Mouse (Mus musculus): Measurements from ENCODE around the gene Atp2b2. TPM values are rescaled to one million over a fixed set of nuclear protein-coding genes. Genes with fewer than 3 reads are reported as not detected.
A peak's percentile ranks its signal among the peaks of the same experiment; 100 is the strongest.

Atp2b2 gene
- total RNA-seq, 2 experiments from 2014 or later, result 3.9 to 5.8 TPM

DNA sequence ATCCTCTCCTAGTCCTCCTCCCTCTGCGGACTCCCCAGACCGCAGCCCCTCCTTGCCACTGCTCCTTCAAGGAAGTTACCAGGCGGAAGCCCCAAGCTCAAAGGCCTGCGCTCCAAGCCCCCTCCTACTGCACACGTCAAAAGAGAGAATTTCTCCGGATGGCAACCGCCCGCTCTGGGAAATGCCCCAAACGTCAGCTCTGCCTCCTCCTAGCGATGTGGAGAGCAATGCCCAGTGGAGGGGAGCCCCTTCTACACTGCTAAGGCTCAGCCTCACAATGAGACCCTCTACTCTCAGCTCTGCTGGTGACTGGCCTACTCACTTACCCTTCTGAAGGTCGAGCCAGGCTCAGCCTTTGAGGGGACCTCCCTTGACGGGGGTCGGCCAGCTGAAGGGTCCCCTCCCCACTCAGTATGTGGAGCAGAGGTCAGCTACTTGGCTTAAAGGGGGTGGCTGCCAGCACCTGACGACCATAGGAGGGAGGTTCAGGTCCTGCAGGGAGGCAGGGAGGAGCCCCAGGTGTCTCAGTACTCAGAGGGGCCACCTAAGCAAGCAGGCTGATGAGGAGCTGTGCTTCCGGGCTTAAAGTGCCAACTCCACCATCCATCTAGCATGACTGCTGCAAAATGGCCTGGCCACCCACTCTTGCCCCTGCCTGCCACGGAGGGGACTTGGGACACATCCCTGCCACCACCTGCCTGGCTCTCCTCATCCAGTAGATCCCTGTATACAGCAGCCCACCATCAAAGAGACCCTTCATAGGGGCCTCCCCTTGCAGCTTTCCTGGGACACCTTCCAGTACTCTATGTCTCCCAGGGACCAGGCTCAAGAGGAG is 152.2 kb downstream of the Atp2b2 start:
- DNase-seq, result no peak

DNA sequence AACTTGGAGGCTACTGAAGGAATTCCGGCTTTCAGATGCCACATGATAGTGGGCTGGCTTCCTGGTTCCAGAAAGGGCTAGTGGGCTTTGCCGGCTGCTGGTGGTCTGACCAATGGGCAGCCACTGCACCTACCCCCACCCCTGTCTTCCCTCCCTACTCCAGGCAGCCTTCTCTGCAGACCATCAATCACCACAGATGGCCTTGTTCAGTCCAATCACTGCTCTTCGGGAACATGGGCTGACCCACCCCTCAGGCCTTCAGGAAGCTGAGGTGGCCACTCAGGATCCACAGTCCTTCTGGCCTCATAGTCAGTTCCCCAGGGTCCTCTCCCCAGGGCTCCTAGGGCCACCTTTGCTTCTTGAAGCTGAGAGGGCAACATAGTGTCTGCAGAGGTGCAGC is 153.2 kb downstream of the Atp2b2 start:
- no peak for DNase-seq

DNA sequence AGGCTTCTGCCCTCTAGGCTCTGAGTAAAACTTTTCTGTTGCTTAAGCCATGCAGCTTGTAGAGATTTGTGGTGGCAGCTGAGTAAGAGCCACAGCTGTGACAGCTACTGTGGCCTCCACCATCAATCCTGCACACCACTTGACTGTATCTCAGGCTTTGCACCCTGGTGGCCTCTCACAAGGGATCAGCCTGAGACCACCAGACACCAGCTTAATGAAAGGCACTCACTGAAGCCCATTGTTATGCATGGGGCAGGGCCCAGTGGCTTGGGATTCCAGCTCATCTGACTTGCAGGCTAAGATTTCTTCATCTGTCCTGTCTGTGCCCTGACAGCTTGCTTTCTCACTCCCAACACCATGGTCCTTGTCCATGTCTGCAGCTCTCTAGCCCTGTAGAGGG is 155.5 kb downstream of the Atp2b2 start:
- no peak for DNase-seq

DNA sequence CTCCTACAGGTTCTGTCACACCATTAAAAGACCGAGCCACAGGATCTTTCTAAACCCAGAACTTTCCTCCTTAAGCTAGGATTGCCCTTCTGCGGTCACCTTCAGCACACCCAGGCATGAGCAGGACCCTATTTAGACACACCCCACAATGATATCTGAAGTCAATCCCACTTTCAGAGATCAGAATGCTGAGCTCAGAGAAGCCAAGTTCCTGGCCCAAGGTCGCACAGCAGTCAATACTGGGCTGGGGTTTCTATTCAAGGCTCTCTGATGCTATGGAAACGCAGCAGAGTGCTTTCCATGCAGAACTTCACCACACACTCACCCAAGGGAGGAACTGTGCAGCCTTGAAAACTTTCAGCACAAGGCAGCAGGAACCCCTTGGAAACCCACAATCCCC is 157.6 kb downstream of the Atp2b2 start:
- no peak for DNase-seq

DNA sequence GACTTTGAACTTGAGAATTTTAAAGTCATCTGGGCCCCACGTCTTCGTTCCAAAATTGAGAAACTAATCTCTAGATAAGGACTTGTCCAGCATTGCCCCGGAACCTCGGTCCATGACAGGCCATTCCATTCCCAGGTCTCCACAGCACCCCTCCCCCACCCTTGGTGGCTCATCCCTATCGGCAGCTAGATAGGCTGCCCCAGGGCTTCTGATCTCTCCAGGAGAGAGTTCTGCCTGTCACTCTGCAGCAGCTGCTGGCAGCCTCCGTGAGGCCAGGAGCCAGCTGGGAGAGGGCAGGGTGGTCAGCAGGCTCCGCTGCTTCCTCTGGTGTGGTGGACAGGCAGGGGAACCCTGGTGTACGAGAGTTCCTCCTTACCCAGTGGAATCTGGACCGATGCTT is 159.2 kb downstream of the Atp2b2 start:
- no peak for DNase-seq

DNA sequence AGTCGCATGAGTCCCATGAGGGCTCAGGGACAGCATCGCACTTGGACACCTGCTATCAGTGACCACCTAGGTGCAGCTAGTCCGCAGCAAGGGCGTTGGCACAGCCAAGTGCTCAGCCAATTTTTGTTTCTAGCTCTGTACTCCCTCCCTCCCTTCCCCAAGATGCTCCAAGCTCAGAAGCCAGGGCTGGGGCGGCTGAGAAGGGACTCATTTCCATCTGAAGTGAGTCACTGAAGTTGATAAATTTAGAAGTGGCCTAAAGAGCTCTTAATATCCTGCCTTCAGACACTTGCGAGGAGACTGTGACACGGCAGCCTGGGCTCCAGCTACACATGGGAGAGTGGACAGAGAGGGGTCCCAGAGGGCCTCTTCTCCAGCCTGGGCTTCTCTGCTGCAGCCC is 160.0 kb downstream of the Atp2b2 start:
- no peak for DNase-seq

DNA sequence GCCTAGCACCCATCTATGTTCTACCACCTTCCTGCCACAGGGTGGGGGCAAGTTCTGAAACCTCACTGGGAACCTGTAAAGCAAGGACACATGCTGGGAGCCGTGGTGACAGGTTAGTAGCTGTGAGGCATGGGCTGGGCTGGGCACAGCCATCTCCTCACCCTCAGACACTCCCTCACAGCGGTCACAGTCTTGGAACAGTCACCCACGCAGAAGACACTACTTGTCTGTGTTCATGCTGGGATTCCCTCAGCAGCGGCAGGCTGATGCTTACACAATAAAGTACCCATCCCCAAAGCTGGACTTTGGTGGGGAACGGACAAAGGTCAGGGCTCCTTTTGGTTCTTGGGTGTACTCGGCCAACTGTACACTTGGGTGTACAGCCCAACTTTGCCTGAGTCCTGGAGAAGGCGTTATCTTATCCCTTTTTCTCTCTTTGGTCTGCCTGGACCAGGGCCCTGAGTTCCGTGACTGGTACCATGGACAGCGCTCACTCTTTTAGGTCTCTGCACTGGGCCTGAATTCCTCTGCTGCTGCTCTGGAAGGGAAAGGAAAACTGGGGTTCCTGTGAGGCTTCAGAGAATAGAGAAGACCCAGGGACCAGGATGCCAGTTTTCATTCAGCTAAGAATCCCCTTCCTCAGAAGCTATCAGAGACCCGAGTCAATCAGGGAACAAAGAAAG is 160.7 kb downstream of the Atp2b2 start:
- DNase-seq, result peak; percentile 62

DNA sequence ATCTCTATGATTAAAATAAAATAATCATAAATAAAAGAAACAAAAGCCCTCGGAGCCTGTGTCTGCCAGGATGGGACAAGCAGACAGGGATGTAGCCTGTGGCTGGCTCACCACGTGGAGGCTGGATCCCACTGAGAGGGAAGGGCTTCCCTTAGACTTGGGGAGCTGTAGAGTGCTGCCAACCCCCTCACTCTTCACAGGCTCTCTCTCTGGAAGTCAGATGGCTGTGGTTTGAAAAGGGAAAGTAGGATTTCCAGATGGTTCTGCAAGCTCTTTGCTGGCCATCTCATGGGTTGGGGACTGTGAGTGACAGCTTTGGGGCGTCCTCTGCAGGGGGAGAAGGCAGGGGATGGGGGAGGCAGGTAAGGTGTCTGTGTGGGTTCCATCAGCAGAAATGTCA is 163.0 kb downstream of the Atp2b2 start:
- no peak for DNase-seq

DNA sequence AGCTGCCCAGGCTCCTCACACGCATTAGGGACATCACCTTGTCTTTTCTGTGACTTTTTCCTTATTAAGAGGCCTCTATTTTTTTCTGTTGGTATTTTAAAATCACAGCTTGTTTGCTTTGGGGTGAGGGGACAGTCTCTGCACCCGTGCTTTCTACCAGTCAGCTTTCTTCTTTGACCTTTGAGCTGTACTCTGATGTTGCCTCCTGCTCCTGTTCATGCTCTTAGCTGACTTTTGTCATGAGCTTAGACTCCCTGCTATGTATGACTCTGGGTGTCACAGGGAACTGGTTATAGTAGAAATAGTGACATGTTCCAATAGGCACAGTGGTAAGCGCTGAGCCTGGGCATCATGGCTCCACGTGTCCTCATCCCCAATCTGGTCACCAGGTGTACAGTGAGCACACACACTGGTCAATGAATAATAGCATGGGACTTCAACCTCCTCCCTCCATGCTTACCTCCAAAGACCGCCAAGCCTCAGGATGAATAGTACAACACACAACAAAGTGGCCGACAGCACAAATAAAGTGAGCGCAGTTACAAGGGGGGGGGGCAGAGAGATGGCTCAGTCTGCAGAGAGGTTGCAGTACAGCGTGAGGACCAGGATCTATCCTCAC is 163.8 kb downstream of the Atp2b2 start:
- no peak for DNase-seq

DNA sequence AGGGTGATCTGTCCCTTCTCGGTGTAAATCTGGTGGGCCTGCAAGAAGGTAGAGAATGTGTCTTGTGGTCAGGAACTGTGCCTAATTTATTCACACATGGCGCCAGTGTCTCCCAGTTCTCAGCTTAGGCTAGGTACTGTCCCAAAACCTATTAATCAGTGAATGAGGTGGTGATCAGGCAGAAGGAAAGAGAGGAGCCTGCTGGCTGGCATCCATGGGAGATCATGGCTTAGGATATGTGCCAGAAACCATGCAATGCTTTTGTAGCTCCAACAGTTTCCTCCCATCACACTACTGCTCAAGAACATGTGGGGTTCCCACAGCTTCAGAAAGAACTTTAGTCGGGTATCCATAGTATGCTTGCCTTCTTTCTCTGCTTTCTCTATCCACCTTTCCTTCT is 165.8 kb downstream of the Atp2b2 start:
- DNase-seq, result no peak

DNA sequence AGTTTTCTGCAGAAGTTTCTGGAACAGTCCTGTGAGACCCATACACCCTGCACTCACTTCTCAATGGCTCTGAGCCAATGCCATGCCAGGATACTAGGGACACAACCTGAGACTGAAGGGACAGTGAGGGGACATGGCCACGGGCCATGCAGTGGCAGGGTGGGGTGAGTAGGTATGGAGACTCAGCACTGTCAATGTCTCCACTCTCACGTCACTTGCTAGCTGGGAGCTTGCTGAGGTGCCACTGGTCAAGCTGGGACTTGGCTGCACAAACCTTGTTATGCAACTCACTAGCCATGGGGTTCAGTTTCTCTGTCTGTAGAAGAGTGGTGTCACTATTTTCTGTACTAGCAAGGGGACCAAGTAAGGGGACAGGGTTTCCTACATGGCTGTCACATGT is 167.2 kb downstream of the Atp2b2 start:
- DNase-seq, result no peak

DNA sequence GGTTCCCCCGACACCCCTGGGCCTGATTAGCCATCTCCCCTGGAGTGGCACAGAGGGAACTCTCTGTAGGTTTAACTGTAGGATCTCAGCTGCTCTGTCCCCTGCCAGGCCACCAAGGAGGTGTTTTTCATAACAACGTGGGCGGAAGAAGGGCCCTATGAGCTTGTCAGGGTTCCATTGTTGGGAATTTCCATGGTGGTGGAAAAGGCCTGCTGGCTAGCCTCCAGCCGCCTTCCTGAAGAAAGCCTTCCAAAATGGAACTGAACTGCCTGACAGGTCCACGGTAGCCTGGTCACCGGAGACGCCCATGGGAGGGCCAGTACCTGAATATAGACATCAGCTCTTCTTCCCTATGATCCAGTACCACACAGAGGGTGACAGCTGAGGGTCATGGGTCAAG is 169.8 kb downstream of the Atp2b2 start:
- no peak for DNase-seq

DNA sequence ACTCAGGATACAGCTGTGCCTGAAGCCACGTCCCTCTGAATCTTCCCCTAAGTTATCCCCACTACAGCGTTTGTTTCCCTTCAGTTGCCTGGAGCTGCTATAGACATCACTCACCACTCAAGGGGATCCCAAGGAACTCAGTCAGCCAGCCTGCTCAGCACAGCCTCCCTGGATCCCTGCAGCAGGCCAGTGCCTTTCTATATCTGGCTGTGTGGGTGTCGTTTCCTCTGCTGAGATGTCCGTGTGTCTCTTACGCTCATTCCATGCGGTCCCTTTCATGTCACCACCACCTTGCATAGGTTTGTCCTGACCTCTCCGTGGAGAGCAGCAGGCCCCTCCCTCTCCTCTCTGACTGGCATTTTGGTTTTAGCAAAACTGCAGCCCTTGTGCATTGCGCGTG is 171.6 kb downstream of the Atp2b2 start:
- no peak for DNase-seq

DNA sequence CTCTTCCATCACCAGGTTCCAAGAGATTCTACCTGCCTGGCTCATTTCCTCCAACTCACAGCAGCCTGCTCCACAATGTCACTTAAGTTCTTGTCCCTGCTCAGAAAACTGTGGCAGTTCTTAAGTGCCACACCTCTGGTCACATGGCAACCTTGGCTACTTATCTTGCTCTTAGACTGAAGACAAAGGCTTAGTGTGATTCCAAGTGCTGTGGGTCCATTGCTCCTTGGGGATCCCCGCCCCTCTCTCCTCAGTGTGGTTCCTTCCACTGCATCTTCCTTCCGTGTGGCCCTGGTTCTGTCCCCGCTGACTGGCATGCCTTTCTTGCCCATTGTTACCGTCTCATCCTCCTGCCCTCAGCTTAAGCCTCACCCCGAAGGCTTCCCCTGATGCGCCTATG is 173.9 kb downstream of the Atp2b2 start:
- no peak for DNase-seq

DNA sequence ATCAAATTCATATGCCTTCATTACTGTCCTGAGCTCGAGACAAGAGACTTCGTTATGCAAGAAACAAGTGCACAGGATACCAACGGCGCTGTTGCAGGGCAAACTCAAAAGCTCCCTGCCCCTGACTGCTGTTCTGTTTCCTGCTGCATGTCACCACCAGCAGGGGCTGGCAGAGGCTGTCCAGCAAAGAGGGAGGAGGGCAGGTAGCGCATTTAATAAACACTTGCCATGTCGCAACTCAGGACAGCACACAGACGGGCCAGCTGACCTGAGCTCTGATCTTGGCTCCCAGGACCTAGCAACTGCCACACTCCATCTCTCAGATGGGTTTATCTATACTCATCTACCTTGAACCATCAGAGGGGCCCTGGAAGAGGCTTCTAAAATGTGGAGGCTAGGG is 176.7 kb downstream of the Atp2b2 start:
- DNase-seq, result no peak

DNA sequence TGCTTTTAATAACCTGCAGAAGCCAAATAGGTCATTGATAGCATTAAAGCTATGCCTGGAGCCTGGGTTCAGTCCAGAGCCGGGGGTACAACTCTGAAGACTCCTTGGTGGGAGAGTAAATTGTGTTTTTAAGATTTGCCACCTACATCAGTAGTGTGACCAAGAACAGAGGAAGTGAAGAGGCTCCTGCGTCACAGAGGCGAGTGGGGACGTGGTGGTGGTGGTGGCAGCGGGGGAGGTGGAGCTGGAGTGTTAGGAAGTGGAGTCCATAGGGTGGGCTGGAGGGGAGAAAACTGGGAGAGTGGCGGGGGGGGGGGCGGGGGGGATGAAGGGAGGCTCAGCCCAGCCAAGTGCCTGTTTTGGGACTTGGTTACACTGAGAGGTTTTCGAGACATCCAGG is 177.6 kb downstream of the Atp2b2 start:
- DNase-seq, result no peak

DNA sequence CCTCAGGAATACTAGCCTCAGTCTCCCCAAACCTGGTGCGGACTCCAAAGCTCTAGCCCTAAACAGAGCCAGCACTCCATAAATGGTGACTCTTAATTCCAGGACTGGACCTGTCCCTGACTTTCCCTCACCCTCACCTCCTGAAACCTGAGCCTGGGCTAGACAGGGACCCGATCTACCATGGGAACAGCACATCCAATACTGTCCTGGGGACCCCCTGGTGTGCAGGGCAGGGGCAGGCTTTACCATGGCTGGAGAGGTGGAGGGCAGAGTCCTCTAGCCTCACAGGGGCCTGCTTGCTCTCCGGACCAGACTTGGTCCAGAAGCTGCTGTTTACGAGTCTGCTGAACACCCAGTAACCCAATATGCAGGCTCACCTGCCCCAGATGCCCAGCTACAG is 179.5 kb downstream of the Atp2b2 start:
- DNase-seq, result no peak

DNA sequence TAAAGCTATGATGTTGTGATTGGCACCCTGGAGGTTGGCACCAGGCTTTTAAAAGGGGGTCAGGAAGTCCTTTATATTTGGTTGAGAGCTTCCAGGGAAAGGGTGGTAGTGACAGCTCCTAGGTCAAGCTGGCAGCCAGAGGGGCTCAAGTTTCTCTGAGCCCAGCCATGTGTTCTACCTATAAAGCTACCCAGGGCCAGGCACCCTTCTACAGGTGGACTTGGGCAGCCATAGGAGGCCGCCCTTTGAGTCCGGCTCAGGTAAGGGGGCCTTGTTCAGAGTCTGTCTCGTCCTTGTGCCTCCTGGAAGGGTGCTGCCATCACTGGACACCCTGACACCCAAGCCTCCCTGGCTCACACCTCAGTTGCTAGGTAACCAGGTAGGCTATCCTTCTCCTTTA is 180.5 kb downstream of the Atp2b2 start:
- no peak for DNase-seq

DNA sequence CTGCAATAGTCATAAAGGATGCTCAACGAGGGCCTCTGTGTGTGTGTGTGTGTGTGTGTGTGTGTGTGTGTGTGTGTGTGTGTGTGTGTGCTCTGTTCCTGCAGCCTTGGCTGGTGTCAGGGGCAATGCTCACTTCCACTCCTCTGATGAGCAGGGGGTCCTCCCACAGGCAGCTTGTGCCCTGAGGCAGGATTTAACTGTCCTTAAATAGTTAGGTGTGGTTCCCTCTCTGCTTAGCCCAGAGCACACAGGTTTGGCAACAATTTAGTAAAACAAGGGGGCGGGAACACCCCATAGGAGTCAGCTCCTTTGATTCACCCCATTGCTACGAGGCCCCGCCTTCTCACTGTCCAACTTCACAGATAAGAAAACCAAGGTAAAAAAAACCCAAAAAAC is 181.0 kb downstream of the Atp2b2 start:
- no peak for DNase-seq

DNA sequence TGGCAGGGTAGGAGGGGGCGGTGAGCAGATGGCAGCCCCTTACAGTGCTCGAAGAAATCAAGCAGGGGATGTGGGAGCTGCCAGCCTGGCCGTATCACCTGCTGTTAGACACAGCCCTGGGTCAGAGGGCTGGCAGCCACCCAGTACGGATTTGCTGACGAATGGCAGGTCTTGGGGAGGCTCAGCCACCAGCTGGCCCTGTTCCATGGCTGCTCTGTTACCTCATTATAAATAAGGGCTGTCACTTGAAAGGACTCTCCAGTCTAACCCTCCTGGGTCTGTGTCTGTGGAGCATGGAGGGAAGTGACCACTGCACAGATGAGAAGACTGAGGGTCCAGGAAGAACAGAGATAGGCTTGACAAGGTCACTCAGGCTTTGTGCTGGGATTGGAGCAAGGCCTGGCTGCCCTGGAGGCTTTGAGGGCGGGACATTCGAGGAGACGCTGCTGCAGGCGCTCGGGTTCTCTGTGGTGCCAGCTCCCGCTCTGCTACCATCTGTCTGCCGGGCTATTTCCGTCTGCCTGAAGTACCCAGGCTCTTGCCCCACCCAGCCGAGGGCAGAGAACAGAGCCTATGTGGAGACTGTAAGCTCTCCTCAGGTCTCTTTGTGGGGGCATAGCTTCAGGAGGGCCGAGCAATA is 181.6 kb downstream of the Atp2b2 start:
- DNase-seq, result peak; percentile 42

DNA sequence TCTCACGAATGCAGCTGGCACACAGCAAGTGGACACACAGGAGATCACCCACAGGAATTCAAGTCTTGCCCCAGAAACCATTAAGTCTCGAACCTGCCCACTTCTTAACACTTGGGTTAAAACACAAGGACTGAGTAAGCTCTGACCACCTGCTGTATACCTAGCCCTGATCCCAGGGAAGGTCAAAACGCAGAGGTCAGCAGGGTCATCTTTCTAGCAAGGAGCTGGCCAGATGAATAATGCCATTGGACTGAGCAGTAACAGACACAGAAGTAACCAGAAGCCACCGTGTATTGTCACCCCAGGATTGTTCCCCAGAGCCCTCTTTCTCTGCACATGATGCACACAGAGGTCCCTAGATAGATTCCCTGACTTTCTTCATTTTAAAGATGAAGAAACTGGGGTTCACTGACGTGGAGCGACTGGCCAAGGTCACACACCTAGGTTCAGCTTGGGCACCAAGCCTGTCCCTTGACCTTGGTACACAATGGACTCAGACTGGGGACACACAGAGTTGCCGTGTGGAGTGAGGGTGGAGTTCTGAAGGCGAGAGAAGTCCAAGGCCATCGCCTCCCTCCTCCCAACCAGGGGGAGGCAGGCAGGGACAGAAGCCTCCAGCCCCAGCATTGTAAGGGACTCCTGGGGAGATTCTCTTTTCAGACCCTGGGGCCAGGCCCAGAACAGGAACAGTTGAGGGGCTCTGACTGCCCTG is 182.2 kb downstream of the Atp2b2 start:
- DNase-seq, result no peak

DNA sequence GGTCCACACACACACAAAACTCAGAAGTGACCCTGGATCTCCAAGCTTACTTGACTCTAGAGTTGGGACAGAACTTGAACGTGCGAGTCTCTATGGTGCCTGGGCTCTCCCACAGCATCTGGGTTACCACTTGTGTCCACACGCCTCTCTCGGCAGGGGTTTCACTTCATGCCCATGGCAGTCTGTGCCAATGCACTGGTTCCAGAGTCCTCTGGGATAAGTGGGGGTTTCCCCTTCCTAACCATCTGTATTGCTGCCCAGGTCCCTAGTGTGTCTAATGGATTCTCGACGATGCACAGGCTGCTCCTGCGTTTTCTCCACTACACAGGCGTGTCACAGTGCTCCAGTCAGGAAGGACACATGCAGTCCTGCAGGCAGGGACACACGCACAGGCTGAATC is 184.1 kb downstream of the Atp2b2 start:
- DNase-seq, result no peak

Data from adrenal gland, postnatal 10 days (tissue).